Mouse (Mus musculus) stomach, embryonic 15.5 days (tissue): ENCODE measurements around the gene Clasp1. TPM values are rescaled to one million over a fixed set of nuclear protein-coding genes. Genes with fewer than 3 reads are reported as not detected.

Source experiments
- ATAC-seq: fragments of 200-750 bp; cut with Nextera tagmentation; 2 replicates; pipeline ENCODE4 v1.8.0; 2017; ENCODE audit warnings: low read depth, moderate number of reproducible peaks, moderate TSS enrichment; ENCODE audit not compliant: insufficient read depth, low FRiP score
- H3K27ac ChIP-seq: fragments of 300-500 bp; sonication (generic); 2 replicates; pipeline ENCODE4 v1.5.1; 2015; ENCODE audit warnings: mild to moderate bottlenecking, inconsistent platforms
- H3K27me3 ChIP-seq: fragments of 300-500 bp; sonication (generic); replicated peaks from 2 replicates; pipeline ENCODE4 v1.6.1; 2015; ENCODE audit warnings: inconsistent platforms
- H3K36me3 ChIP-seq: fragments of 300-500 bp; sonication (generic); 2 replicates; pipeline ENCODE4 v1.6.1; 2015; ENCODE audit warnings: inconsistent platforms
- H3K4me1 ChIP-seq: fragments of 300-500 bp; sonication (generic); 2 replicates; pipeline ENCODE4 v1.6.1; 2015; ENCODE audit warnings: inconsistent platforms
- H3K4me2 ChIP-seq: fragments of 300-500 bp; sonication (generic); 2 replicates; pipeline ENCODE4 v1.6.1; 2015; ENCODE audit warnings: mild to moderate bottlenecking, inconsistent platforms
- H3K4me3 ChIP-seq: fragments of 300-500 bp; sonication (generic); replicated peaks from 2 replicates; pipeline ENCODE4 v1.5.1; 2015; ENCODE audit warnings: inconsistent platforms
- H3K9ac ChIP-seq: fragments of 300-500 bp; sonication (generic); 2 replicates; pipeline ENCODE4 v1.6.1; 2015; ENCODE audit warnings: inconsistent platforms
- H3K9me3 ChIP-seq: fragments of 300-500 bp; sonication (generic); 2 replicates; pipeline ENCODE4 v1.6.1; 2016; ENCODE audit warnings: inconsistent platforms
- WGBS: fragments of 180-500 bp; shearing (Covaris S2); methylation state at CpG from one replicate; pipeline ENCODE4 v1.1.7; 2015; 5-methylcytosine and 5-hydroxymethylcytosine counted together
- polyA plus RNA-seq: library from polyadenylated mRNA; unstranded; fragments of >200 nt; fragmentation: Nextera tagmentation; extraction: Ambion mirVana; gene quantifications from 2 replicates; pipeline ENCODE4 v1.2.1, GENCODE M21; 2015

The Clasp1 gene
- polyA plus RNA-seq, 1 experiment from 2014 or later: 38.7 TPM

- Histone ChIP-seq H3K4me1 (no peaks in the 10 kb centered on the region), H3K36me3 (peaks cover 12% of the 10 kb centered on the region), H3K27ac (no peak overlapping the region), H3K9ac (no peak overlapping the region), H3K9me3 (no peaks in the 10 kb centered on the region), H3K4me3 (no peak overlapping the region), H3K27me3 (no peaks in the 10 kb centered on the region), H3K4me2 (no peak overlapping the region)
- no peak for ATAC-seq
- 70% methylated on average over 7 of the region's 7 CpGs for WGBS
These were observed 127.4 kb downstream of the Clasp1 start for GRCm38 (mm10) chr1:118516256-118516655.

GRCm38 (mm10) chr1:118523161-118523560 is 134.3 kb downstream of the Clasp1 start:
- Histone ChIP-seq H3K36me3 (peaks cover 24% of the 10 kb centered on the region), H3K27me3 (no peaks in the 10 kb centered on the region), H3K4me2 (no peak overlapping the region), H3K27ac (no peak overlapping the region), H3K9ac (no peak overlapping the region), H3K4me3 (no peak overlapping the region), H3K9me3 (no peaks in the 10 kb centered on the region), H3K4me1 (no peaks in the 10 kb centered on the region)
- WGBS: 88% methylated on average over 6 of the region's 6 CpGs
- no peak for ATAC-seq

DNA sequence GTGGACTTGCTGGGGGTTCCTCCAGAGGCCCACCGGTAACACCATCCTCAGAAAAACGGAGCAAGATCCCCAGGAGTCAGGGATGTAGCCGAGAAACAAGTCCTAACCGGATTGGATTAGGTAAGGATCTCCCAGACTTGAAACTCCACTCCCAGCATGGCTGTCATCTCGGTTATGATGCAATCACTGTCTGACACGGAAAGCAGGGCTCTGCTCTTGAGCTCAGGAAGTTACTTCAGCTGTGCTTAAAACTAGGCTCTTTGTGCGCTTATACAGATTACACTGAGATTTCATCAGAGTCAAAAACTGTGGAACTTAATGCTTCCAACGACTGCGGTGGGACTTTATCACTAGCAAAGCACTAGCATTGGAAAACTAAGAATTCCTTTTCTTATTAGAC is 136.5 kb downstream of the Clasp1 start:
- Histone ChIP-seq H3K36me3 (peaks cover 42% of the 10 kb centered on the region), H3K9ac (no peak overlapping the region), H3K4me1 (no peaks in the 10 kb centered on the region), H3K27me3 (no peaks in the 10 kb centered on the region), H3K4me3 (no peak overlapping the region), H3K9me3 (no peaks in the 10 kb centered on the region), H3K27ac (no peak overlapping the region), H3K4me2 (no peak overlapping the region)
- WGBS: 86% methylated on average over 9 of the region's 9 CpGs
- no peak for ATAC-seq

- Histone ChIP-seq H3K27ac (no peak overlapping the region), H3K36me3 (peaks cover 37% of the 10 kb centered on the region), H3K9me3 (no peaks in the 10 kb centered on the region), H3K9ac (no peak overlapping the region), H3K4me2 (no peak overlapping the region), H3K4me1 (no peaks in the 10 kb centered on the region), H3K27me3 (no peaks in the 10 kb centered on the region), H3K4me3 (no peak overlapping the region)
- no peak for ATAC-seq
- WGBS: 100% methylated on average over 1 of the region's 1 CpGs
These were observed 140.4 kb downstream of the Clasp1 start for GRCm38 (mm10) chr1:118529213-118529612.

- H3K4me3 ChIP-seq: no peak overlapping the region
- no peaks in the 10 kb centered on the region for H3K4me1 ChIP-seq
- ATAC-seq: no peak
- no peaks in the 10 kb centered on the region for H3K27me3 ChIP-seq
- H3K4me2 ChIP-seq: no peak overlapping the region
- H3K36me3 ChIP-seq: peaks cover 43% of the 10 kb centered on the region
- H3K9me3 ChIP-seq: no peaks in the 10 kb centered on the region
- H3K9ac ChIP-seq: no peak overlapping the region
- WGBS: 87% methylated on average over 3 of the region's 3 CpGs
- H3K27ac ChIP-seq: no peak overlapping the region
These were observed 142.4 kb downstream of the Clasp1 start for GRCm38 (mm10) chr1:118531259-118531658.

GRCm38 (mm10) chr1:118536021-118536420 is 147.2 kb downstream of the Clasp1 start:
- WGBS: 86% methylated on average over 15 of the region's 15 CpGs
- no peaks in the 10 kb centered on the region for H3K9me3 ChIP-seq
- ATAC-seq: no peak
- H3K27ac ChIP-seq: no peak overlapping the region
- no peak overlapping the region for H3K9ac ChIP-seq
- H3K36me3 ChIP-seq: peaks cover 21% of the 10 kb centered on the region; the same call in 1 of the 2 replicates
- H3K4me3 ChIP-seq: no peak overlapping the region
- no peak overlapping the region for H3K4me2 ChIP-seq
- no peaks in the 10 kb centered on the region for H3K27me3 ChIP-seq
- no peaks in the 10 kb centered on the region for H3K4me1 ChIP-seq

DNA sequence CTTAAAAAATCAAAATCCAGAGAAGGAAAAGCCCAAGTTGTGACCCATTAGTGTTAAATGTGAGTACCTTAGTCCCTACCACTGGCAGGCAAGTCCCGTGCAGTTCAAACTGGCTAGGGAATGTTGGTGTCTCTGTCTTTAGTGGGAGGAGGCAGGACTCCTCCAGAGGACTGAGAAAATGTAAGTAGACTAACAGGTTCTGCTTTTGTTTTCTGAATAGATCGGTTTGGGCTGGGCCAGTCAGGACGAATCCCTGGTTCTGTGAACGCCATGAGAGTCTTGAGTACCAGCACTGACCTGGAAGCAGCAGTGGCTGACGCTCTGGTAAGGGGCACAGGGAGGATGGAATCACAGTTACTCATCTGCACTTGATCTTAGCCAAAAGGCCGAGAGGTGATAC is 150.2 kb downstream of the Clasp1 start:
- Histone ChIP-seq H3K9me3 (no peaks in the 10 kb centered on the region), H3K4me1 (no peaks in the 10 kb centered on the region), H3K9ac (no peak overlapping the region), H3K27me3 (no peaks in the 10 kb centered on the region), H3K36me3 (peaks cover 26% of the 10 kb centered on the region; the same call in 1 of the 2 replicates), H3K4me2 (no peak overlapping the region), H3K27ac (no peak overlapping the region), H3K4me3 (no peak overlapping the region)
- 83% methylated on average over 6 of the region's 6 CpGs for WGBS
- ATAC-seq: no peak

DNA sequence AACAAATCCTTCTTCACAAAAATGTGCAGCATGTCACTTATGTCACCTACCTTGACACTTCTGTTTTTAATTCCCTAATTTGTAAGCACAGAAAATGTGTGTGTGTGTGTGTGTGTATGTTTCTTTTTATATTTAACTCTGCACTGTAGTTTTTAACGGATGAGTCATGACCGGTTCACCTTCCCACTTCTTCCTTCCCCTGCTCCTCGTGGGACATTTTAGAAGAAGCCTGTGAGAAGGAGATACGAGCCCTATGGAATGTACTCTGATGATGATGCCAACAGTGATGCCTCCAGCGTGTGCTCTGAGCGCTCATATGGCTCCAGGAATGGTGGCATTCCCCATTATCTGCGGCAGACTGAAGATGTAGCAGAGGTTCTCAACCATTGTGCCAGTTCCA is 154.0 kb downstream of the Clasp1 start:
- peaks cover 22% of the 10 kb centered on the region for H3K36me3 ChIP-seq
- H3K27me3 ChIP-seq: no peaks in the 10 kb centered on the region
- H3K4me3 ChIP-seq: no peak overlapping the region
- H3K27ac ChIP-seq: no peak overlapping the region
- no peaks in the 10 kb centered on the region for H3K9me3 ChIP-seq
- H3K9ac ChIP-seq: no peak overlapping the region
- 90% methylated on average over 7 of the region's 7 CpGs for WGBS
- no peaks in the 10 kb centered on the region for H3K4me1 ChIP-seq
- no peak for ATAC-seq
- H3K4me2 ChIP-seq: no peak overlapping the region

GRCm38 (mm10) chr1:118548769-118549168 is 159.9 kb downstream of the Clasp1 start:
- Histone ChIP-seq H3K4me1 (no peaks in the 10 kb centered on the region), H3K4me3 (no peak overlapping the region), H3K27ac (no peak overlapping the region), H3K36me3 (peaks cover 28% of the 10 kb centered on the region), H3K9me3 (no peaks in the 10 kb centered on the region), H3K9ac (no peak overlapping the region), H3K4me2 (no peak overlapping the region), H3K27me3 (no peaks in the 10 kb centered on the region)
- ATAC-seq: no peak
- 87% methylated on average over 5 of the region's 5 CpGs for WGBS

DNA sequence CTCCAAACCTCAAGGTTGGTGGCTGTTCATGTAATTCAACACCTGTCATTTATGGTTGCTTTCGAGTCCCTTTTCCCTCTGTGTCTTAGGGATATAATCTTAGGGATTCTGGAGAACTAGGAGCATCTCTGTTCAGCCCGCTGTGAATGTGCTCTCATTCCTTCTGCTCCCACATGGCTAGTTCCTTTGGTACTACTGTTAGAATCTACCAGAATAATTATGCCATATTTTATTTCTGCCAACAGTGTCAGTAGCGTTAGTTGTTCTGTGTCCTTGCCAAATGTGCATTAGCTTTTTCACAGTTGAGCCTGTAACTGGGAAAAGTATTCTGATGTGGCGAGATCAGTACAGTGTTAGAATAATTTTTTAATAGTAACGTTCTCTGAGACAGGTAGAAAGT is 162.3 kb downstream of the Clasp1 start:
- H3K9ac ChIP-seq: no peak overlapping the region
- no peaks in the 10 kb centered on the region for H3K4me1 ChIP-seq
- H3K9me3 ChIP-seq: no peaks in the 10 kb centered on the region
- no peaks in the 10 kb centered on the region for H3K27me3 ChIP-seq
- 83% methylated on average over 5 of the region's 5 CpGs for WGBS
- ATAC-seq: no peak
- no peak overlapping the region for H3K4me3 ChIP-seq
- H3K4me2 ChIP-seq: no peak overlapping the region
- H3K27ac ChIP-seq: no peak overlapping the region
- H3K36me3 ChIP-seq: peaks cover 40% of the 10 kb centered on the region

DNA sequence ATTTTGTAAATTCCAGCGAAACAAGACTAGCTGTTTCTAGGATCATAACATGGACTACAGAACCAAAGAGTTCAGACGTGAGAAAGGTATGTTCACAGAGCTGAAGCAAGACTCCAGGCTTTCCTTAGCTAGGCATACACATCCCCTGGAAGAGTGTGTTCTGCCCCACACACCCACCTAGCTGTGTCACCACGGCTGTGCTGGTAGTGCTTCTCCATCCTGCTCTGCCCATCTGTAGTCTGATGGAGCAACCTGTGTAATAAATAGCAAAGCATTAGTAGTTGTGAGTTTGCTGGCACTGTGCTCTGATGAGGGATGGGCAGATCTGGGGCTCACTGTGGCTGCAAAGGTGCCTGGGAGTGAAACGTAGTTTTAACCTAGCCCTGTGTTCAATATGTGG is 163.2 kb downstream of the Clasp1 start:
- Histone ChIP-seq H3K4me1 (no peaks in the 10 kb centered on the region), H3K4me2 (no peak overlapping the region), H3K36me3 (peaks cover 40% of the 10 kb centered on the region), H3K27me3 (no peaks in the 10 kb centered on the region), H3K9me3 (no peaks in the 10 kb centered on the region), H3K27ac (no peak overlapping the region), H3K9ac (no peak overlapping the region), H3K4me3 (no peak overlapping the region)
- no peak for ATAC-seq
- 85% methylated on average over 4 of the region's 4 CpGs for WGBS

DNA sequence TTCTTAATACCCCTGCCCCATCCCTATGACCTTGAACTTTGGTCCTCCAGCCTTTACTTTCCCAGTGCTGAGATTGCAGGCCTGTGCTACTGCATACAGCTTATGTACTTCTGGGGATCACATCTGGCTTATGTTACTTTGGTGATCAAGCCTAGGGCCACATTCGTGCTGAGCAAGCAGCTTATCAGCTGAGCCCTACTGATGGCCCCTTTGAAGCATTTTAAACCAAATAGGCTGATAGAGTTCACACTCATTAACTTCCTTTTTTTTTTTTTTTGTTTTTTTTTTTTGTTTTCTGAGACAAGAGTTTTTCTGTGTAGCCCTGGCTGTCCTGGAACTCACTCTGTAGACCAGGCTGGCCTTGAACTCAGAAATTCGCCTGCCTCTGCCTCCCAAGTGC is 164.2 kb downstream of the Clasp1 start:
- no peak overlapping the region for H3K4me3 ChIP-seq
- H3K4me1 ChIP-seq: no peaks in the 10 kb centered on the region
- H3K9me3 ChIP-seq: no peaks in the 10 kb centered on the region
- no peak for ATAC-seq
- H3K27ac ChIP-seq: no peak overlapping the region
- no peak overlapping the region for H3K9ac ChIP-seq
- 83% methylated on average over 2 of the region's 2 CpGs for WGBS
- H3K36me3 ChIP-seq: peaks cover 33% of the 10 kb centered on the region
- H3K27me3 ChIP-seq: no peaks in the 10 kb centered on the region
- no peak overlapping the region for H3K4me2 ChIP-seq

DNA sequence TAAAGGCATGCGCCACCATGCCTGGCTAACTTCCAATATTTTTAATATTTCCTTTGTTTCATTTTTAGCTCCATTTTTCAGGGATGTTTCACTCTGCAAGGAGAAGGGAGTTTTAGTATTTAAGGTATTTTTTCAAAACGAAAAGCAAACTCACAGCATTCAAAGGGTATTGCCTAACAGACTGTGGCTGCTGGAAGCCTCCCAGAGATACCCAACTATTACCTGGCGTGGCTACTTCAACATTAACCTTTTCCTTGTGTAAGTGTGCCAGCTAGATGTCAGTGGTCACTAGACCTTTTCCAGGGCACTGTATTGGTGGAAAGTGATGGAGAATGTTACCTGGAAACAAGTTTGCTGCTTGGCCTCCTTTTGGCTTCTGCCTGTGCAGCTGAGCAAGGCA is 164.6 kb downstream of the Clasp1 start:
- 87% methylated on average over 3 of the region's 3 CpGs for WGBS
- H3K4me2 ChIP-seq: no peak overlapping the region
- H3K27me3 ChIP-seq: no peaks in the 10 kb centered on the region
- H3K27ac ChIP-seq: no peak overlapping the region
- H3K4me3 ChIP-seq: no peak overlapping the region
- no peak overlapping the region for H3K9ac ChIP-seq
- peaks cover 33% of the 10 kb centered on the region for H3K36me3 ChIP-seq
- no peak for ATAC-seq
- H3K4me1 ChIP-seq: no peaks in the 10 kb centered on the region
- no peaks in the 10 kb centered on the region for H3K9me3 ChIP-seq
